Mouse (Mus musculus): ENCODE results near the gene Spata3.

Spata3 gene

GRCm38 (mm10) chr1:86032273-86032987 is 15.8 kb downstream of the Spata3 start:
- in situ Hi-C loops (cut with MboI, MseI): loop anchor here in 1 of 2 experiments (25.0 kb wide), 1 partner anchor 920 kb away; the partner anchor contains the start of genes A530032D15Rik and Gm10553

GRCm38 (mm10) chr1:86038191-86038951 is 21.8 kb downstream of the Spata3 start:
- in situ Hi-C loops (cut with MboI, MseI): loop anchor here in 1 of 2 experiments (25.0 kb wide), 1 partner anchor 926 kb away; the partner anchor contains the start of genes A530032D15Rik and Gm10553

GRCm38 (mm10) chr1:86040131-86040530 is 23.5 kb downstream of the Spata3 start:
- in situ Hi-C loops (cut with MboI, MseI): loop anchor here in 1 of 2 experiments (25.0 kb wide), 1 partner anchor 928 kb away; the partner anchor contains the start of genes A530032D15Rik and Gm10553

GRCm38 (mm10) chr1:86040817-86041216 is 24.2 kb downstream of the Spata3 start:
- in situ Hi-C loops (cut with MboI, MseI): loop anchor here in 1 of 2 experiments (25.0 kb wide), 1 partner anchor 929 kb away; the partner anchor contains the start of genes A530032D15Rik and Gm10553

GRCm38 (mm10) chr1:86045056-86045455 is 28.4 kb downstream of the Spata3 start:
- in situ Hi-C loops (cut with MboI, MseI): loop anchor here in 1 of 2 experiments (25.0 kb wide), 1 partner anchor 933 kb away; the partner anchor contains the start of genes A530032D15Rik and Gm10553

DNA sequence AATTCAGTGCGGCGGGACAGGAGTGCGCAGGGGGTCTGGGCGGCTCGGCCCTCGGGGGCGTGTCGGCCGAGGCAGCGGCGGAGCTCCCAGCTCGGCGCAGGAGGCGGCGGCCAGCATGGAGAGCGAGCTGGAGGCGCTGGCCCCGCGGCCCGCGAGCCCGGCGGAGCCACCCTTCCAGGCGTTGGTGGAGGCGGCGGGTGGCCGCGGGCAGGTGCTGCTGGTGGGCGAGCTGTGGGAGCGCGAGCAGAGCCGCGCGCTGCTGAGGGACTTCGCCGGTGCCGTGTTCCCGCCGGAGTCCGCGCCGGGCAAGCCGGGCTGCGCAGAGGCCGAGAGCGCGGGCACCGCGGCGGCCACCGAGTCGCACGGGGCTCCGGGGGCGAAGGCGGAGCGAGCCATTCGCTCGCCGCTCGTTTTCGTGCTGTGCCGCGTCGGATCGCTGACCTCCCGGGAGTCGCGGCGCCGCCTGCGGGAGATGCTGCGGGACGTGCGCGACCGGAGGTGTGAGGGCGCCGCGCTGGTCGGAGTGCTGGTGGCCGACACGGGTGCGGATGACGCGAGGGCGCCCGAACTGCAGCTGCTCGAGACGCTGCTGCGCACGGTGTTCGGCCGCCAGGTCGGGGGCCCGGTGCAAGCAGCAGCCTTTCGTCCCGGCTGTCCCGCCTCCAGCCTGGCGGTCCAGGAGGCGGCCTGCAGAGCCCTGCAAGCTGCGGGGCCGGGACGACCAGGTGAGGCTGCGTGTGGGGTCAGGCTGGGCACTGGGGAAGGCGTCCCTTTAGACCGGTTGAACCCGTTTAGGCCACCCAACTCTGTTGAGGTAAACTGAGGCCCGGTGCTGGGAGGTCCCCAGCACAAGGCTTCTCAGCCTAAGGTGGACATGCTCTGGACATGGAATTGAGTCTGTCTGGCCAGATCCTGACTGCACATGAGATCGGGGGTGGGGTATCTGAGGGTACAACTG is 29.5 kb downstream of the Spata3 start, which contains the start of gene 2810459M11Rik:
TSS of gene 2810459M11Rik (plus strand) at position 16 of the 958 bp plus-strand sequence.
- in situ Hi-C loops (cut with MboI, MseI): loop anchor here in 1 of 2 experiments (25.0 kb wide), 1 partner anchor 934 kb away; the partner anchor contains the start of genes A530032D15Rik and Gm10553

- in situ Hi-C loops (cut with MboI, MseI): loop anchor here in 1 of 2 experiments (25.0 kb wide), 1 partner anchor 935 kb away; the partner anchor contains the start of genes A530032D15Rik and Gm10553
These were observed 30.4 kb downstream of the Spata3 start for GRCm38 (mm10) chr1:86046833-86047563.

- in situ Hi-C loops (cut with MboI, MseI): loop anchor here in 1 of 2 experiments (25.0 kb wide), 1 partner anchor 936 kb away; the partner anchor contains the start of genes A530032D15Rik and Gm10553
These were observed 31.6 kb downstream of the Spata3 start for GRCm38 (mm10) chr1:86048231-86048630.

DNA sequence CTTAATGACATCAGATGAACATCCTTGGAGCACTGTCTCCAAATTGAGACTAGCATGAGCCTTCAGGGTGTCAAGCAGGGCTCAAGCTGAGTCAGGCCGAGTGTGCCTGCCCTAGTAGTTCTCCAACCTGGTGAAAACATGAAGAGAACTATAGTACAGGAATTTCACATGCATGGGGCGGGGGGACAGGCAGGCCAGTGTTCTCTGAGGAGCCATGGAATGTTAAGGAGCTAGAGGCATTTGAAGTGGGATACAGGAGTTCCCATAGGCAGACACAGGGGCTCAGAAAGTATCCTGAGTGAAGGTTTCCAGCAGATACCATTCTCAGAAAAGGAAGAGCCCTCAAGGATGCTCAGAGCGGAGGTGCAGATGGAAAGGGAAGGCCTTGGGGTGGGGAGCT is 32.1 kb downstream of the Spata3 start:
- in situ Hi-C loops (cut with MboI, MseI): loop anchor here in 1 of 2 experiments (25.0 kb wide), 1 partner anchor 936 kb away; the partner anchor contains the start of genes A530032D15Rik and Gm10553

DNA sequence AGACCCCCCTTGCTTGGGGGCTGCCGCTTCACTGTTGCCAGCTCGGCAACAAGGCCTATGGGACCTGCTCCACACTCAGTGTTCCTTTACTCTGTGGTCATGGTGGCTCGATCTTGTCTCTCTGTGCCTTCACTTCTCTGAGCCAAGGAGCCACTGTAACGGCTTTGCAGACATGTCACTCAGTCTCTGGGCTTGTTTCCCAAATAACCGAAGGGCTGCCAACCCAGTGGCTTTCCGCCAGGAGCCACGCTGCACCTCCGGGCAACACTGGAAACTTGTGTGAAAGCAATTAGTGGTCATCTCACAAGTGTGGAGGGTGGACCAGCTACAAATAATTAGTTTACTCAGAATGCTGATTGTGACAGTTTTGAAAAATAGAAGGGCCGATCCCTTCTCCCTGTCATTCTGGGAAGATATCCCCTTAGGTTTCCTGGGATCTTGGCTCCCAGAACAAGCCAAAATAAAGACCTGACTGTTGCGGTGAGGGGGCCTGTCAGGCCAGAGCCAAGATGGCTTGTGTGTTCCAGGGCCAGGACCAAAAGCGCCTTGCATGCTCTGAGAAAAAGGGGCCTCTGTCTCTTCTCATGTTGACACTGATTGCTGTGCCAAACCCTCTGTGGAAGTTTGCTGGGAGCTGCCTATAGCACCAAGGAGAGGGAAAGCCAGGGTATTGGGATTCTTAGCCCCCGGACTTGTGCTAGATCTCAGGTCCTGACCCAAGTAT is 36.7 kb downstream of the Spata3 start:
- in situ Hi-C loops (cut with MboI, MseI): no loop called here

GRCm38 (mm10) chr1:86054943-86055342 is 38.3 kb downstream of the Spata3 start:
- in situ Hi-C loops (cut with MboI, MseI): no loop called here

- in situ Hi-C loops (cut with MboI, MseI): no loop called here
These were observed 39.7 kb downstream of the Spata3 start for GRCm38 (mm10) chr1:86056284-86056683.

DNA sequence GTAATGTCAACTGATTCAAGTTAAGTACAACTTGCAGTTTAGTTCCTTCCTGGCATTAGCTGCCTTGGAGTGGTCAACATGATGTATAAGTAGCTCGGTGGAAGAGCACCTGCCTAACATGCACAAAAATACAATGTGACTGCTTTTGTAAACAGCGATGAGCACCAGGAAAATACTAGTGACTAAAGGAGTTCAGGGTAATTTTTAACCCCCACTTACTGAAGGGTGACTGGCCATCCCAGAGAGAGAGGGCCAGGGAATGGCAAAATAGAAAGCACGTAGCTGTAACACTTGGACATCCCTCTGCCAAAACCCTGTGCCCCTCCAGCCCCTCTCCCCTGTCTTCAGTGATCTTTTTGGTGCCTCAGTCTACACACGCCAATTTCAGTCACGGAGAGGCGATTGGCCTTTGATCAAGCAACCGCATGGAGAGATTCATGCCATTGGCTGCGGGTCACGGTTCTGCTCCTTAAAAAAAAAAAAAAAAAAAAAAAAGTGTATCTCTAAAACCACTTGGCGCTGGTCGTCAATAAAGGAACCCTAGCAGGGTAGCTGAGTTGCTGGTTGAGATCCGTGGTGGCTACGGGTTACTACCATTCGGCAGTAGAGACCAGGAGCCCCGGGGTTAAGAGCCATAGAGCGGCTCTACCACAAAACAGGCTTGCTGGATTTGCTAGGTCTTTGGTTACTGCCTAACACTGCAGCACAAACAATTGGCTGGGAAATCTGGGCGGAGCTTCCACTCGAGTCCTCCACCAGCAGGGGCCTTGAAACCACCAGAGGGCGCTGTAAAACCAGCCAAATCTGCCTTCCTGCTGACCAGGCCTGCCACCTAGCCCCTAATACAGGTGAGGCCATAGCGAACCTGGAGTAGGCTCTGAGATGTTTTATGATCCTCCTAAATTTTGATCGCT is 42.5 kb downstream of the Spata3 start:
- in situ Hi-C loops (cut with MboI, MseI): no loop called here

- in situ Hi-C loops (cut with MboI, MseI): loop anchor here in 1 of 2 experiments (5.0 kb wide), 1 partner anchor 90 kb away; the partner anchor contains the start of gene Armc9
These were observed 45.9 kb downstream of the Spata3 start for GRCm38 (mm10) chr1:86062523-86062922.

- in situ Hi-C loops (cut with MboI, MseI): loop anchor here in 1 of 2 experiments (5.0 kb wide), 1 partner anchor 88 kb away; the partner anchor contains the start of gene Armc9
These were observed 47.8 kb downstream of the Spata3 start, which contains the start of gene Psmd1 for GRCm38 (mm10) chr1:86064271-86064991. TSS of gene Psmd1 (plus strand) at chr1:86064387.

DNA sequence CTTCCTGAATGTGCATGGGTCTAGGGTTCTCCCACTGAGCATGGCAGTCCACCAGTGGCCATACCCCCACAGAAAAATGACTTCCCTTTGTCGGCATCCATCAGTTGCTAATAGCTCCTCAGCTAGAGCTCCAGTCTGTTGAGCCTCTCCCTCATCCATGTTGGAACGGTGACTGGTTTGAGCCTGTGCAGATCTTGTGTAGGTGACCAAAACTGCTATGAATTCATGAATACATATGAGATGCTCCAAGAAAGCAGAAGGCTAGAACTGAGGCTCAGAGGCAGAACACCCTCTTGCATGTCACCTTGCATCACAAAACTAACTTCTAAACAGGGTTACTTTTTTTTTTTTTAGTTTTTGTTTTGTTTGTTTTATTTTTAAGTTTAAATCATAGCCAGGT is 59.9 kb downstream of the Spata3 start:
- in situ Hi-C loops (cut with MboI, MseI): no loop called here

Measured in T-helper 17 cell (primary cell).